Mouse (Mus musculus) liver, embryonic 12.5 days (tissue): ENCODE data around the gene Olfr194. TPM values are rescaled to one million over a fixed set of nuclear protein-coding genes. Genes with fewer than 3 reads are reported as not detected.

ENCODE experiments used
- ATAC-seq: fragments of 200-750 bp; cut with Nextera tagmentation; 2 replicates; pipeline ENCODE4 v1.8.0; 2017; ENCODE audit warnings: moderate number of reproducible peaks, mild to moderate bottlenecking, moderate library complexity
- H3K27ac ChIP-seq: fragments of 300-500 bp; sonication (generic); 2 replicates; pipeline ENCODE4 v1.5.1; 2016; ENCODE audit warnings: mild to moderate bottlenecking
- H3K27me3 ChIP-seq: fragments of 300-500 bp; sonication (generic); replicated peaks from 2 replicates; pipeline ENCODE4 v1.6.1; 2016; ENCODE audit warnings: mild to moderate bottlenecking, moderate library complexity
- H3K36me3 ChIP-seq: fragments of 300-500 bp; sonication (generic); 2 replicates; pipeline ENCODE4 v1.6.1; 2016; ENCODE audit warnings: mild to moderate bottlenecking, moderate library complexity
- H3K4me1 ChIP-seq: fragments of 300-500 bp; sonication (generic); 2 replicates; pipeline ENCODE4 v1.6.1; 2016
- H3K4me2 ChIP-seq: fragments of 300-500 bp; sonication (generic); 2 replicates; pipeline ENCODE4 v1.6.1; 2016; ENCODE audit warnings: mild to moderate bottlenecking, moderate library complexity
- H3K4me3 ChIP-seq: fragments of 300-500 bp; sonication (generic); 2 replicates; pipeline ENCODE4 v1.5.1; 2016; ENCODE audit warnings: mild to moderate bottlenecking, moderate library complexity
- H3K9ac ChIP-seq: fragments of 300-500 bp; sonication (generic); 2 replicates; pipeline ENCODE4 v1.6.1; 2016; ENCODE audit warnings: mild to moderate bottlenecking, moderate library complexity
- H3K9me3 ChIP-seq: fragments of 300-500 bp; sonication (generic); replicated peaks from 2 replicates; pipeline ENCODE4 v1.6.1; 2016; ENCODE audit warnings: mild to moderate bottlenecking, moderate library complexity
- polyA plus RNA-seq: library from polyadenylated mRNA; unstranded; fragments of >200 nt; fragmentation: Nextera tagmentation; extraction: Ambion mirVana; gene quantifications from 2 replicates; pipeline ENCODE4 v1.2.1, GENCODE M21; 2016

Olfr194 gene
- polyA plus RNA-seq, 1 experiment from 2014 or later, result not detected

GRCm38 (mm10) chr16:59071755-59072154, 49.1 kb downstream of the Olfr194 start:
- no peak overlapping the region for H3K27ac ChIP-seq

More at GRCm38 (mm10) chr16:59071755-59072154, 49.1 kb downstream of the Olfr194 start:
- Histone ChIP-seq H3K36me3 (no peaks in the 10 kb centered on the region), H3K27me3 (no peaks in the 10 kb centered on the region), H3K4me3 (no peak overlapping the region), H3K9me3 (no peaks in the 10 kb centered on the region), H3K9ac (no peak overlapping the region), H3K4me1 (no peaks in the 10 kb centered on the region), H3K4me2 (no peak overlapping the region)
- no peak for ATAC-seq

Other genes with a start within 250 kb of the Olfr194 start
- gene Olfr177, start 246.3 kb downstream of the Olfr194 start, polyA plus RNA-seq, result not detected in 2 replicates
- gene Olfr178, start 229.0 kb downstream of the Olfr194 start, polyA plus RNA-seq, result not detected in 2 replicates
- not detected in 2 replicates for gene Olfr181, start 192.3 kb downstream of the Olfr194 start, polyA plus RNA-seq
- not detected in 2 replicates for gene Olfr180, start 191.7 kb downstream of the Olfr194 start, polyA plus RNA-seq
- not detected in 2 replicates for gene Olfr183, start 125.7 kb downstream of the Olfr194 start, polyA plus RNA-seq
- not detected in 2 replicates for gene Olfr186, start 90.8 kb downstream of the Olfr194 start, polyA plus RNA-seq
- not detected in 2 replicates for gene Olfr187, start 81.3 kb downstream of the Olfr194 start, polyA plus RNA-seq
- not detected in 2 replicates for gene Olfr190, start 43.1 kb downstream of the Olfr194 start, polyA plus RNA-seq
- not detected in 2 replicates for gene Olfr191, start 31.2 kb downstream of the Olfr194 start, polyA plus RNA-seq
- not detected in 2 replicates for gene Olfr193, start 9.2 kb downstream of the Olfr194 start, polyA plus RNA-seq
- not detected in 2 replicates for gene Olfr195, start 26.0 kb upstream of the Olfr194 start, polyA plus RNA-seq
- gene Olfr196, start 49.4 kb upstream of the Olfr194 start, polyA plus RNA-seq, result not detected in 2 replicates
- gene Olfr198, start 82.5 kb upstream of the Olfr194 start, polyA plus RNA-seq, result not detected in 2 replicates
- not detected in 2 replicates for gene Olfr199, start 98.7 kb upstream of the Olfr194 start, polyA plus RNA-seq
- 0.08 and 0.13 TPM in 2 replicates for gene Olfr201, start 151.6 kb upstream of the Olfr194 start, polyA plus RNA-seq
- gene Olfr202, start 165.7 kb upstream of the Olfr194 start, polyA plus RNA-seq, result not detected in 2 replicates
- gene Olfr203, start 177.8 kb upstream of the Olfr194 start, polyA plus RNA-seq, result not detected in 2 replicates
- not detected in 2 replicates for gene Olfr204, start 197.2 kb upstream of the Olfr194 start, polyA plus RNA-seq
- gene Olfr205, start 210.1 kb upstream of the Olfr194 start, polyA plus RNA-seq, result not detected in 2 replicates
- gene Olfr206, start 228.2 kb upstream of the Olfr194 start, polyA plus RNA-seq, result not detected in 2 replicates
- not detected in 2 replicates for gene Olfr209, start 242.9 kb upstream of the Olfr194 start, polyA plus RNA-seq